Mouse (Mus musculus) small intestine, adult 2 months (tissue): Measurements from ENCODE around the gene Psmc6. TPM values are rescaled to one million over a fixed set of nuclear protein-coding genes. Genes with fewer than 3 reads are reported as not detected.

Experiments used
- H3K27ac ChIP-seq: fragments of 200-500 bp; 2 replicates; pipeline ENCODE4 v1.5.1; 2012; ENCODE audit warnings: low read depth, low read length, control low read depth, inconsistent platforms; ENCODE audit not compliant: insufficient read depth
- H3K27me3 ChIP-seq: fragments of 200-500 bp; 2 replicates; pipeline ENCODE4 v1.6.1; 2012; ENCODE audit warnings: mild to moderate bottlenecking, moderate library complexity, low read length, inconsistent platforms; ENCODE audit not compliant: control insufficient read depth, insufficient read depth
- H3K36me3 ChIP-seq: fragments of 200-500 bp; 2 replicates; pipeline ENCODE4 v1.6.1; 2012; ENCODE audit warnings: mild to moderate bottlenecking, low read length, control low read depth, inconsistent platforms; ENCODE audit not compliant: control insufficient read depth, insufficient read depth
- H3K4me1 ChIP-seq: fragments of 200-500 bp; 2 replicates; pipeline ENCODE4 v1.6.1; 2012; ENCODE audit warnings: low read length, inconsistent platforms, mixed read lengths; ENCODE audit not compliant: control insufficient read depth, insufficient read depth, insufficient read length
- H3K4me3 ChIP-seq: fragments of 200-500 bp; 2 replicates; pipeline ENCODE4 v1.5.1; 2012; ENCODE audit warnings: low read depth, mild to moderate bottlenecking, control low read depth, inconsistent platforms, low read length, moderate library complexity
- CTCF ChIP-seq: fragments of 200-500 bp; IDR thresholded peaks from 2 replicates; pipeline ENCODE4 v1.5.1; 2012; ENCODE audit warnings: low read depth, mild to moderate bottlenecking, control low read depth, inconsistent platforms, low read length, moderate library complexity, mixed read lengths; ENCODE audit not compliant: insufficient replicate concordance, insufficient read length; ENCODE audit errors: extremely low read depth
- POLR2A ChIP-seq: fragments of 200-500 bp; IDR thresholded peaks from 2 replicates; pipeline ENCODE4 v1.6.1; 2012; ENCODE audit warnings: low read depth, mild to moderate bottlenecking, control low read depth, inconsistent platforms, low read length, moderate library complexity
- WGBS: fragments of 180-500 bp; shearing (Covaris S2); methylation state at CpG from one replicate; pipeline ENCODE4 v1.1.7; 2018; 5-methylcytosine and 5-hydroxymethylcytosine counted together
- polyA plus RNA-seq: library from polyadenylated mRNA; depleted of rRNA; stranded (reverse); fragments of >200 nt; gene quantifications from 2 replicates; pipeline ENCODE4 v1.2.3, GENCODE M21; 2012

Gene Psmc6
- polyA plus RNA-seq, 1 experiment: 4.8 TPM

- Histone ChIP-seq H3K4me1 (0 out of 2 replicates have a peak, but pooled peaks cover 1% of the 10 kb centered on the region), H3K27ac (no peak overlapping the region), H3K36me3 (peaks cover 5% of the 10 kb centered on the region), H3K27me3 (no peaks in the 10 kb centered on the region), H3K4me3 (no peak overlapping the region)
- 85% methylated on average over 13 of the region's 13 CpGs for WGBS
- TF ChIP-seq POLR2A (no peak), CTCF (no peak)
Measured at GRCm38 (mm10) chr14:45309646-45310045, 19.9 kb upstream of the Psmc6 start.

- Histone ChIP-seq H3K27ac (no peak overlapping the region), H3K27me3 (no peaks in the 10 kb centered on the region), H3K4me3 (no peak overlapping the region), H3K4me1 (0 out of 2 replicates have a peak, but pooled peaks cover 1% of the 10 kb centered on the region), H3K36me3 (peaks cover 2% of the 10 kb centered on the region)
- TF ChIP-seq POLR2A: no peak
- no peak for TF ChIP-seq CTCF
- 91% methylated on average over 14 of the region's 14 CpGs for WGBS
Measured at GRCm38 (mm10) chr14:45310101-45310500, 19.5 kb upstream of the Psmc6 start.

GRCm38 (mm10) chr14:45316927-45317326, 12.7 kb upstream of the Psmc6 start:
- no peaks in the 10 kb centered on the region for H3K27me3 ChIP-seq
- peaks cover 7% of the 10 kb centered on the region; the same call in 1 of the 2 replicates for H3K4me1 ChIP-seq
- no peaks in the 10 kb centered on the region for H3K36me3 ChIP-seq
- no peak for TF ChIP-seq CTCF
- no peak for TF ChIP-seq POLR2A
- H3K4me3 ChIP-seq: peak overlapping the region; percentile 52
- H3K27ac ChIP-seq: no peak overlapping the region
- 29% methylated on average over 5 of the region's 5 CpGs for WGBS

GRCm38 (mm10) chr14:45317921-45318411, 11.6 kb upstream of the Psmc6 start:
- Histone ChIP-seq H3K27ac (peak overlapping the region; percentile 25), H3K4me1 (peaks cover 15% of the 10 kb centered on the region; the same call in 1 of the 2 replicates), H3K36me3 (no peaks in the 10 kb centered on the region), H3K27me3 (no peaks in the 10 kb centered on the region), H3K4me3 (peak overlapping the region; percentile 93)
- TF ChIP-seq POLR2A (no peak), CTCF (no peak)
- under 1% methylated on average over 38 of the region's 38 CpGs for WGBS

- peak; percentile 95 for TF ChIP-seq POLR2A
- TF ChIP-seq CTCF: no peak
- Histone ChIP-seq H3K27ac (peak within 1 kb of the TSS; percentile 82), H3K36me3 (no peaks in the 10 kb centered on the region), H3K4me1 (peaks cover 15% of the 10 kb centered on the region; the same call in 1 of the 2 replicates), H3K27me3 (no peaks in the 10 kb centered on the region), H3K4me3 (peak within 1 kb of the TSS; percentile 93)
- 2% methylated on average over 74 of the region's 74 CpGs for WGBS
Measured at GRCm38 (mm10) chr14:45318426-45319236, 11.0 kb upstream of the Psmc6 start, which contains the start of gene Ero1l. Gene Ero1l (minus strand): TSS chr14:45318771.

GRCm38 (mm10) chr14:45319237-45319610, 10.4 kb upstream of the Psmc6 start:
- WGBS: 46% methylated on average over 3 of the region's 3 CpGs
- no peaks in the 10 kb centered on the region for H3K27me3 ChIP-seq
- H3K27ac ChIP-seq: no peak overlapping the region
- TF ChIP-seq POLR2A: no peak
- no peak for TF ChIP-seq CTCF
- peaks cover 15% of the 10 kb centered on the region; the same call in 1 of the 2 replicates for H3K4me1 ChIP-seq
- no peaks in the 10 kb centered on the region for H3K36me3 ChIP-seq
- no peak overlapping the region for H3K4me3 ChIP-seq

- H3K36me3 ChIP-seq: no peaks in the 10 kb centered on the region
- H3K4me3 ChIP-seq: no peak overlapping the region
- 80% methylated on average over 4 of the region's 4 CpGs for WGBS
- TF ChIP-seq POLR2A (no peak), CTCF (no peak)
- H3K27me3 ChIP-seq: no peaks in the 10 kb centered on the region
- H3K27ac ChIP-seq: no peak overlapping the region
- H3K4me1 ChIP-seq: peaks cover 15% of the 10 kb centered on the region; the same call in 1 of the 2 replicates
Measured at GRCm38 (mm10) chr14:45320111-45320510, 9.5 kb upstream of the Psmc6 start.
